Mouse (Mus musculus): Measurements from ENCODE around the gene Ing1. TPM values are rescaled to one million over a fixed set of nuclear protein-coding genes. Genes with fewer than 3 reads are reported as not detected.

Ing1 gene
- polyA plus RNA-seq, 1 experiment: 41.4 TPM

DNA sequence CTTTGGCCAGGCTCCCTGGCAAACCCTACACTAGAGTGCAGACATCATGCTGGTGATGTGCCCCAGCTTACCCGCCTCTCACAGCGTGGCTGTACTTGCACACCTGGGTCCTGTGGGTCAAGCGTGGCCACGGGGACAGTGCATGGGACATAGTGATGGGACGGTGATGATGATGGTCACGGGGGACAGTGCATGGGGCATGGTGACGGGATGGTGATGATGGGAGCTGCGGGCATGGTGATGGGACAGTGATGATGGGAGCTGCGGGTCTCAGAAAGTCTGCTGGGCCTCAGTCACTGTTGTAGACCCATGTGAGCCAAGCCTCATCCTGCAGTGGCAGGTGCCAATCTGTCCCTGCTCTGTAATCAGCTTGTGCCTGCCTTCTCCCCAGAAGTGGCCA is 39.1 kb upstream of the Ing1 start:
- H3K36me3 ChIP-seq (ENCODE audit: control insufficient read depth, insufficient read depth, low read length): no peaks in the 10 kb centered on the region; the same call in 1 of the 2 replicates
- no peak overlapping the region for H3K27ac ChIP-seq (ENCODE audit: control insufficient read depth, insufficient read depth, low read depth, low read length)
- no peak overlapping the region for H3K4me3 ChIP-seq (ENCODE audit: control insufficient read depth, low read depth, low read length)
- TF ChIP-seq POLR2A (IDR thresholded peaks at IDR 0.05; ENCODE audit: control insufficient read depth, low read depth, low read length) (no peak), CTCF (IDR thresholded peaks at IDR 0.05; ENCODE audit: control insufficient read depth, insufficient read depth, insufficient replicate concordance, low read depth, low read length) (no peak)
- no peaks in the 10 kb centered on the region for H3K4me1 ChIP-seq (ENCODE audit: control insufficient read depth, insufficient read depth, low read length)
- H3K27me3 ChIP-seq (ENCODE audit: control insufficient read depth, insufficient read depth, low read length): no peaks in the 10 kb centered on the region

- TF ChIP-seq POLR2A (IDR thresholded peaks at IDR 0.05; ENCODE audit: control insufficient read depth, low read depth, low read length): no peak
- no peak for TF ChIP-seq CTCF (IDR thresholded peaks at IDR 0.05; ENCODE audit: control insufficient read depth, insufficient read depth, insufficient replicate concordance, low read depth, low read length)
- no peak overlapping the region for H3K27ac ChIP-seq (ENCODE audit: control insufficient read depth, insufficient read depth, low read depth, low read length)
- no peaks in the 10 kb centered on the region; the same call in 1 of the 2 replicates for H3K36me3 ChIP-seq (ENCODE audit: control insufficient read depth, insufficient read depth, low read length)
- H3K4me3 ChIP-seq (ENCODE audit: control insufficient read depth, low read depth, low read length): no peak overlapping the region
- no peaks in the 10 kb centered on the region for H3K4me1 ChIP-seq (ENCODE audit: control insufficient read depth, insufficient read depth, low read length)
- H3K27me3 ChIP-seq (ENCODE audit: control insufficient read depth, insufficient read depth, low read length): no peaks in the 10 kb centered on the region
Measured at GRCm38 (mm10) chr8:11517366-11518055, 37.9 kb upstream of the Ing1 start.

DNA sequence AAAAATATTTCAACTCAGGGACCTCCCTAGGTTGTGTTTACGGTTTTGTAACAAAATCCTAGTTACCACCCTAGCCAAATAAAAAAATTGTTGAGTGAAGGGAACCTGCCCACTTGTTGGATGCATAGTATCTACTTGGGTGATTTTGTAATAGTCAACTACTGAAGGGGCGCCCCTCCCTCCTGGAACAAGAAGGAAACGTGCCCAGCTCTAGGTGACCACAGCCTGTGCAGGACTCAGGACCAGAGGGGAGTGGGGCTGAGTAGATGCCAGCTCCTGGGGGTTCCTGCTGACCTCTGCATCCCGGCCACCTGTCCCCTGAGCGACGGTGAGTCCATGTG is 37.3 kb upstream of the Ing1 start:
- TF ChIP-seq POLR2A (IDR thresholded peaks at IDR 0.05; ENCODE audit: control insufficient read depth, low read depth, low read length) (no peak), CTCF (IDR thresholded peaks at IDR 0.05; ENCODE audit: control insufficient read depth, insufficient read depth, insufficient replicate concordance, low read depth, low read length) (no peak)
- Histone ChIP-seq H3K4me1 (ENCODE audit: control insufficient read depth, insufficient read depth, low read length) (no peaks in the 10 kb centered on the region), H3K27me3 (ENCODE audit: control insufficient read depth, insufficient read depth, low read length) (no peaks in the 10 kb centered on the region), H3K4me3 (ENCODE audit: control insufficient read depth, low read depth, low read length) (no peak overlapping the region), H3K36me3 (ENCODE audit: control insufficient read depth, insufficient read depth, low read length) (no peaks in the 10 kb centered on the region; the same call in 1 of the 2 replicates), H3K27ac (ENCODE audit: control insufficient read depth, insufficient read depth, low read depth, low read length) (no peak overlapping the region)

GRCm38 (mm10) chr8:11518676-11519075 is 36.7 kb upstream of the Ing1 start:
- Histone ChIP-seq H3K27me3 (ENCODE audit: control insufficient read depth, insufficient read depth, low read length) (no peaks in the 10 kb centered on the region), H3K4me3 (ENCODE audit: control insufficient read depth, low read depth, low read length) (no peak overlapping the region), H3K4me1 (ENCODE audit: control insufficient read depth, insufficient read depth, low read length) (no peaks in the 10 kb centered on the region), H3K27ac (ENCODE audit: control insufficient read depth, insufficient read depth, low read depth, low read length) (no peak overlapping the region), H3K36me3 (ENCODE audit: control insufficient read depth, insufficient read depth, low read length) (no peaks in the 10 kb centered on the region)
- TF ChIP-seq POLR2A (IDR thresholded peaks at IDR 0.05; ENCODE audit: control insufficient read depth, low read depth, low read length) (no peak), CTCF (IDR thresholded peaks at IDR 0.05; ENCODE audit: control insufficient read depth, insufficient read depth, insufficient replicate concordance, low read depth, low read length) (no peak)

GRCm38 (mm10) chr8:11523331-11523730 is 32.0 kb upstream of the Ing1 start:
- no peaks in the 10 kb centered on the region for H3K4me1 ChIP-seq (ENCODE audit: control insufficient read depth, insufficient read depth, low read length)
- H3K36me3 ChIP-seq (ENCODE audit: control insufficient read depth, insufficient read depth, low read length): no peaks in the 10 kb centered on the region
- TF ChIP-seq POLR2A (IDR thresholded peaks at IDR 0.05; ENCODE audit: control insufficient read depth, low read depth, low read length): no peak
- no peak for TF ChIP-seq CTCF (IDR thresholded peaks at IDR 0.05; ENCODE audit: control insufficient read depth, insufficient read depth, insufficient replicate concordance, low read depth, low read length)
- no peaks in the 10 kb centered on the region for H3K27me3 ChIP-seq (ENCODE audit: control insufficient read depth, insufficient read depth, low read length)
- no peak overlapping the region for H3K4me3 ChIP-seq (ENCODE audit: control insufficient read depth, low read depth, low read length)
- H3K27ac ChIP-seq (ENCODE audit: control insufficient read depth, insufficient read depth, low read depth, low read length): no peak overlapping the region

DNA sequence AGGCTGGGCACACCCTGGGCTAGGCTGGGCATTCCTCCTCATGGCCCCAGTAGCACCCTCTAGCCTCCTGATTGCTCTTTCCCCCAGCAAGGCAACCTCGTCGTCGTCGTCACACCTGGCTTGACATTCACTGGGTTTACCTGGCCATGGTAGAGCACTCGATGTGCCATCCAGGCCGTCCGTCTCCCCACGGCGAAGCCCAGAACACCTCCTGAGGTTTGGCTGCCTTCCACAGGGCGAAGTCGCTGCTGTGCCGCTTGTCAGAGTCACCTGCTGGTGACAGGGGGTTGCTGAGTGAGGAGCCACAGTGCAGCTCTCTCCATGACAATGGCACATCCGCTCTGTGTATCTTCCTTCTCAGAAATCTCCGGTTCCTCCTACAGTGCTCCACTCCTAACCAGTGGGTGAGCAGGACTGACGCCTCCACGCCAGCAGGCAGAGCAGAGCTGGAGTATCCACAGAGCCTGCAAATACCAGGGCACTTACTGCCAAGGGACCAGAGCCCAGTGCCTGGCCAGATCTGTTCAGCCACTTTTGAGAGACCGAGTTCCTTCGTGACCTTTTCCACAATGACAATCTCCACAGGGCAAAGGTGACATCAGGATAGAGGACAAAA is 25.1 kb upstream of the Ing1 start:
- no peaks in the 10 kb centered on the region for H3K27me3 ChIP-seq (ENCODE audit: control insufficient read depth, insufficient read depth, low read length)
- TF ChIP-seq CTCF (IDR thresholded peaks at IDR 0.05; ENCODE audit: control insufficient read depth, insufficient read depth, insufficient replicate concordance, low read depth, low read length): no peak
- no peak for TF ChIP-seq POLR2A (IDR thresholded peaks at IDR 0.05; ENCODE audit: control insufficient read depth, low read depth, low read length)
- peaks cover 3% of the 10 kb centered on the region for H3K4me1 ChIP-seq (ENCODE audit: control insufficient read depth, insufficient read depth, low read length)
- H3K27ac ChIP-seq (ENCODE audit: control insufficient read depth, insufficient read depth, low read depth, low read length): no peak overlapping the region
- H3K36me3 ChIP-seq (ENCODE audit: control insufficient read depth, insufficient read depth, low read length): no peaks in the 10 kb centered on the region
- no peak overlapping the region for H3K4me3 ChIP-seq (ENCODE audit: control insufficient read depth, low read depth, low read length)

- no peak for TF ChIP-seq CTCF (IDR thresholded peaks at IDR 0.05; ENCODE audit: control insufficient read depth, insufficient read depth, insufficient replicate concordance, low read depth, low read length)
- no peak for TF ChIP-seq POLR2A (IDR thresholded peaks at IDR 0.05; ENCODE audit: control insufficient read depth, low read depth, low read length)
- Histone ChIP-seq H3K27ac (ENCODE audit: control insufficient read depth, insufficient read depth, low read depth, low read length) (no peak overlapping the region), H3K4me3 (ENCODE audit: control insufficient read depth, low read depth, low read length) (no peak overlapping the region), H3K27me3 (ENCODE audit: control insufficient read depth, insufficient read depth, low read length) (no peaks in the 10 kb centered on the region), H3K36me3 (ENCODE audit: control insufficient read depth, insufficient read depth, low read length) (no peaks in the 10 kb centered on the region), H3K4me1 (ENCODE audit: control insufficient read depth, insufficient read depth, low read length) (peaks cover 3% of the 10 kb centered on the region)
Measured at GRCm38 (mm10) chr8:11530849-11531248, 24.5 kb upstream of the Ing1 start.
